Mouse (Mus musculus) lung, postnatal 0 days (tissue): ENCODE measurements around the gene Ctdsp1.

Experiments
- CTCF ChIP-seq: IDR thresholded peaks from 2 replicates; pipeline ENCODE4 v1.5.1; 2016; ENCODE audit warnings: antibody characterized with exemption, mild to moderate bottlenecking
- EP300 ChIP-seq: IDR thresholded peaks from 2 replicates; pipeline ENCODE4 v1.6.1; 2016; ENCODE audit warnings: antibody characterized with exemption, mild to moderate bottlenecking, control low read depth

DNA sequence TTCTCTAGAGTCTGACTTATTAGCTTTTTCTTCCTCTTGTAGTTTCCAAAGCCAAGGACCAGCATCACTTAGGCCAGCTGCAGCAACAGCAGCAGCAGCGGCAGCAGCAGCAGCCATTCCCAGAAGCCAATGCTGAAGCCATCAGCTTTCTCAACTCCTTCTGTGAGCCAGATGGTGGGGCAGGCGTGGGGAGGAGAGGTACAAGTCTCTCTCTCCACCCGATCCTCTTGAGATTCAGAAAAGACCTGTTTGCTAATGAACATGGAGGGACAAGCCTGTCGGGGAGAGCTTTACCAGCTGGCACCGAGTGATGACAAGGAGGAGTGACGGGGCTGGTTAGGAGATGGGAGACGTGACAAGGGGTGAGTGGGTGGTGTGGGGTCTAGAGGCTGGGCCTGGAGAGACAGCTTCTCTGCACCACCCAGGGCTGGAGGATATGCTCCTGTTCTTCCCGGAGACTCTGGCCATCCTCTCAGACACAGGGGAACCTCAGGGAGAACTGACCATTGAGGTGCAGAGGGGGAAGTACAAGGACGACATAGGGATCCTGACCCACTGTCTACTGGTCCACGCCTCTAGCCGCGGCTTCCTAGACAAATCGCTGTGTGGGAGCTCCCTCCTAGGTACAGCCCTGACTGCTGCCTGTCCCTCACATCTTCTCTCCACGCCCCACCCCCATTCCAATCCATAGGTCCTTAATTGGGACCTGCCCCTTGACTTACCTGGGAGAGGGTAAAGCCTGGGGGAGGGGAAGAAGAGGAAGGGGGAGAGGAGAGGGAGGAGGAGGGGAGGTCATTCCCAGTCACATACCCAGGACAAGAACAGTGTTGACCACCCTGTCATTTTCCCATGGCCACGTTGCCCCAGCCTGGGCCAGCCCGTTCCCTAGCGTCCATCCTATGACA lies 28.7 kb upstream of the Ctdsp1 start:
- TF ChIP-seq CTCF (no peak), EP300 (no peak)
